In the genomic region with DNA sequence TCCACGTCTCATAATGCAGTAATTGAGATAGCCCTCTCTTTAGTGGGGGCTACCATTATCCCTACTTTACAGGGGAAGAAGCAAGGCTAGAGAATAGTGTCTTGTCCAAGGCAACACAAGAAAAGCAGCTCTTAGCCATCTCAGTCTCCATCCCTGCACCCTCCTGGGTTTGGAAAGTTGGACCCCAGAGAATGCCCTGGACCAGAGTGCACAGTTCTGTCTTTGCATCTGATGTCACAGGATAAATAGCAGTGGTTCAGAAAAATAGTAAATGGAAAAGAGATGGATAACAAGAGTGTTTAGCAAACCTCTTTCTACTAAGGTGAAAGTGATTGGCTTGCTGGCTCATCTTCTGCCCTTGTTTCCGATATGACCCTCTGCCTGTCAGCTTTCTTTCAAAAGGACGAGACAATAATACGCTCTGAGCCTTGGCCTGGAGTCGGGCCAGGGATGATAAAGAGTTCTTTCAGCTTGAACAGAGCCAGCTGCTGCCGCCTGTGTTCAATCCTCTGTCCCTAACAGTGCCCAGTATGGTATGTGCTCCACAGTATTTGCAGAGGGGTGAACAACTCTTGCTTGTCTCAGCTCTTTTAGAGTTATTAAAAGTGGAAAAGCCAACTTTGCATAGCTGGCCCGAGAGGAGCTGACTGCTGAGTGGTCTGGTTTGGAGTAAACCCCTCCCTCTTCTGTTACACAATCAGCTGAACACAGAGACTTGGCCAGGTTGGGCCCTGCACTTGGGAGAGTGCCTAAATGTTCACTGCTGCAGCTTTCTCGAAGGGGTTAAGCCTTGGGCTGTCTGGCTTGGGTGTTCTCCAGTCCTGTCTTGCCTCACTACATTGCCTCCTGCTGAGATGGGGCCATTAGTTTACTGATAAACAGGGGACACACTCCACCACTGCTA, we compare ENCODE assay signal across 9 mouse cellular contexts. TPM values are rescaled to one million over a fixed set of nuclear protein-coding genes. Genes with fewer than 3 reads are reported as not detected.
DNase-seq lines count a peak whose midpoint lies in the region; ATAC-seq lines count a peak whose summit lies in the region.
"Had no signal": no experiment of that assay in that cellular context is flagged by ENCODE, and none has a peak within 500 bp of the region (broad histone marks: within the 10 kb centered on the region; RNA-seq: fewer than 3 reads in every experiment).

No protein-coding gene starts in this region.

- H3K27me3 ChIP-seq in limb, embryonic 13.5 days, result no peaks in the 10 kb centered on the region
- no peaks in the 10 kb centered on the region for H3K27me3 ChIP-seq in limb, embryonic 10.5 days (ENCODE audit: low read depth, poor library complexity, severe bottlenecking)
- H3K27me3 ChIP-seq in forebrain, embryonic 16.5 days (replicated peaks; ENCODE audit: control insufficient read depth, insufficient read depth, low read length), result no peaks in the 10 kb centered on the region
- no peaks in the 10 kb centered on the region for H3K27me3 ChIP-seq in hindbrain, embryonic 10.5 days (ENCODE audit: insufficient read depth, poor library complexity, severe bottlenecking)

- DNase-seq in limb, embryonic 10.5 days (ENCODE audit: low spot score), result no peak
- peak; percentile 25 for DNase-seq in hindbrain, embryonic 10.5 days (ENCODE audit: low spot score)
- DNase-seq in layer of hippocampus, adult 11-12 months (ENCODE audit: low spot score), result peak; percentile 66
- DNase-seq in lung, postnatal 25 days (ENCODE audit: low spot score), result peak; percentile 71
- DNase-seq in right cerebral cortex, postnatal 4 days, result peak; percentile 36
- DNase-seq in thymus, postnatal 36 days, result no peak

- H3K4me1 ChIP-seq in limb, embryonic 13.5 days, result peaks cover 9% of the 10 kb centered on the region; the same call in 1 of the 2 replicates
- H3K4me1 ChIP-seq in limb, embryonic 10.5 days, result no peaks in the 10 kb centered on the region
- peaks cover 6% of the 10 kb centered on the region; the same call in 1 of the 2 replicates for H3K4me1 ChIP-seq in forebrain, embryonic 16.5 days (replicated peaks; ENCODE audit: control insufficient read depth, insufficient read depth, low read length)
- peaks cover 14% of the 10 kb centered on the region for H3K4me1 ChIP-seq in hindbrain, embryonic 10.5 days (replicated peaks)

- no peaks in the 10 kb centered on the region for H3K9me3 ChIP-seq in limb, embryonic 13.5 days
- no peaks in the 10 kb centered on the region for H3K9me3 ChIP-seq in limb, embryonic 10.5 days (replicated peaks)
- H3K9me3 ChIP-seq in forebrain, embryonic 16.5 days (ENCODE audit: control insufficient read depth, low read length), result no peaks in the 10 kb centered on the region
- H3K9me3 ChIP-seq in hindbrain, embryonic 10.5 days, result no peaks in the 10 kb centered on the region

- no peak overlapping the region for H3K9ac ChIP-seq in limb, embryonic 13.5 days
- no peak overlapping the region for H3K9ac ChIP-seq in forebrain, embryonic 16.5 days (replicated peaks; ENCODE audit: low read depth, low read length)

- H3K36me3 ChIP-seq in limb, embryonic 13.5 days, result no peaks in the 10 kb centered on the region
- no peaks in the 10 kb centered on the region for H3K36me3 ChIP-seq in limb, embryonic 10.5 days
- H3K36me3 ChIP-seq in forebrain, embryonic 16.5 days (ENCODE audit: control insufficient read depth, insufficient read depth), result no peaks in the 10 kb centered on the region
- H3K36me3 ChIP-seq in hindbrain, embryonic 10.5 days, result no peaks in the 10 kb centered on the region

- no peak overlapping the region for H3K4me3 ChIP-seq in limb, embryonic 13.5 days
- H3K4me3 ChIP-seq in limb, embryonic 10.5 days, result no peak overlapping the region
- H3K4me3 ChIP-seq in forebrain, embryonic 16.5 days (replicated peaks; ENCODE audit: low read length), result no peak overlapping the region
- no peak overlapping the region for H3K4me3 ChIP-seq in hindbrain, embryonic 10.5 days

- H3K4me2 ChIP-seq in limb, embryonic 13.5 days (replicated peaks), result no peak overlapping the region
- H3K4me2 ChIP-seq in forebrain, embryonic 16.5 days (ENCODE audit: low read length), result no peak overlapping the region

- peak overlapping the region; percentile 22; the same call in 1 of the 2 replicates for H3K27ac ChIP-seq in limb, embryonic 13.5 days
- H3K27ac ChIP-seq in limb, embryonic 10.5 days, result no peak overlapping the region
- H3K27ac ChIP-seq in forebrain, embryonic 16.5 days (ENCODE audit: low read length), result no peak overlapping the region
- H3K27ac ChIP-seq in hindbrain, embryonic 10.5 days, result peak overlapping the region; percentile 65
- H3K27ac ChIP-seq: macrophage had no signal

- peak; percentile 72 for ATAC-seq in limb, embryonic 13.5 days (ENCODE audit: low FRiP score, low read depth)
- ATAC-seq in forebrain, embryonic 16.5 days, result peak; percentile 67

- 51% methylated on average over 8 of the region's 8 CpGs for WGBS in limb, embryonic 13.5 days
- 71% methylated on average over 8 of the region's 8 CpGs for WGBS in limb, embryonic 10.5 days
- WGBS in forebrain, embryonic 16.5 days, result 28% methylated on average over 8 of the region's 8 CpGs
- WGBS in hindbrain, embryonic 10.5 days, result 37% methylated on average over 8 of the region's 8 CpGs

RNA-seq across cellular contexts. Expression of a gene that starts 26.4 kb away (rescaled TPM):
- polyA plus RNA-seq in limb, embryonic 13.5 days (2015; fragmentation: Nextera tagmentation; extraction: Ambion mirVana), result not detected in 2 replicates
- polyA plus RNA-seq in limb, embryonic 10.5 days (2016; fragmentation: Nextera tagmentation; extraction: Ambion mirVana), result not detected in 2 replicates
- polyA plus RNA-seq in forebrain, embryonic 16.5 days (2015; fragmentation: Nextera tagmentation; extraction: Ambion mirVana), result 0.14 TPM in 1 of 2 replicates, not detected in the other
- 0.17 TPM in 1 of 2 replicates, not detected in the other for polyA plus RNA-seq in hindbrain, embryonic 10.5 days (2016; fragmentation: Nextera tagmentation; extraction: Ambion mirVana)
- polyA plus RNA-seq: macrophage had no signal

Comparison
In these comparisons a context has a peak if more than half of its experiments do, and no peak if none do; other contexts are left out.
1. H3K27ac ChIP-seq: peak in limb, embryonic 13.5 days (single experiment) and hindbrain, embryonic 10.5 days (single experiment); none in limb, embryonic 10.5 days (single experiment) and forebrain, embryonic 16.5 days (single experiment).
2. DNase-seq: peak in hindbrain, embryonic 10.5 days (single experiment), layer of hippocampus, adult 11-12 months (single experiment), lung, postnatal 25 days (single experiment) and right cerebral cortex, postnatal 4 days (single experiment); none in limb, embryonic 10.5 days (single experiment) and thymus, postnatal 36 days (0 of 2).